Comparison of ENCODE assay signal across 16 mouse cellular contexts in the genomic region with DNA sequence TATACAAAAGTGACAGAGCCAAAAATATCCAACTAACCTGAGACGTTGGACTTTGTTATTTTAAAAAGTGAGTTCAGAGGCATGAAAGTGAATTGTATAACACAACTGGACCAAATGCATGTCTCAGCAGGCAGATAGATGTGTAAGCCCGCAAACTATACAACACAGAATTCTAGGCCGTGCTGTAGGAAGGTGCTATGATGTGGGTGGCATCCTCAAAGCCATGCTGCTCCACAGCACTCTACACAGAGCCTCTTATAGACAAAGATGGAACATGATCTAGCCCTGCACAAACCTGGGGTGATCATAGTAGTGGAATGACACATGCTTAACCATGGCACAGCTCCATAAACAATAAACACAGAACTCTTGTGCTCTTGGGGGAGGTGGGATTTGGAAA.
"Had no signal": no experiment of that assay in that cellular context is flagged by ENCODE, and none has a peak within 500 bp of the region (broad histone marks: within the 10 kb centered on the region; RNA-seq: fewer than 3 reads in every experiment).

No protein-coding gene starts in this region.

- DNase-seq: forebrain, postnatal 0 days; gastrocnemius, postnatal 14 days; gastrocnemius, postnatal 36 days; heart, adult 11 months; heart, adult 2 months; heart, postnatal 14 days; heart, postnatal 36 days; kidney, adult 11 months; kidney, adult 2 months; kidney, adult 9 months; kidney, postnatal 25 days; kidney, postnatal 4 days; liver; liver, embryonic 13.5 days had no signal

- ATAC-seq: forebrain, postnatal 0 days; hindbrain, postnatal 0 days; intestine, embryonic 16.5 days had no signal
